Mouse (Mus musculus) ES-E14 (cell line): ENCODE results near the gene Myt1l. TPM values are rescaled to one million over a fixed set of nuclear protein-coding genes. Genes with fewer than 3 reads are reported as not detected.

ENCODE experiments used
- DNase-seq: peaks from one replicate; pipeline ENCODE4 v3.0.0-alpha.2; 2013; ENCODE audit warnings: low read depth, low spot score
- H3K27ac ChIP-seq: 2 replicates; pipeline ENCODE4 v1.5.1; 2012; ENCODE audit warnings: low read depth, mild to moderate bottlenecking, low read length, moderate library complexity, mixed read lengths; ENCODE audit not compliant: poor library complexity, insufficient read depth, severe bottlenecking
- H3K36me3 ChIP-seq: 2 replicates; pipeline ENCODE4 v1.6.1; 2012; ENCODE audit warnings: mild to moderate bottlenecking, low read length, moderate library complexity, mixed read lengths; ENCODE audit not compliant: control insufficient read depth, poor library complexity, insufficient read depth, severe bottlenecking
- H3K4me1 ChIP-seq, 2 experiments: fragments of 150-350 bp in 1 of 2; sonication (generic) in 1 of 2; 2 replicates each; pipeline ENCODE4 v1.6.1; 2012; ENCODE audit warnings: low read length in 2 of 2, mild to moderate bottlenecking in 1 of 2, mixed read lengths in 1 of 2; ENCODE audit not compliant: control insufficient read depth in 2 of 2, insufficient read depth in 2 of 2, poor library complexity in 1 of 2
- H3K4me3 ChIP-seq, 2 experiments: fragments of 150-350 bp in 1 of 2; sonication (generic) in 1 of 2; 2 replicates each; pipeline ENCODE4 v1.5.1; 2012; ENCODE audit warnings: low read length in 2 of 2, low read depth in 1 of 2, mild to moderate bottlenecking in 1 of 2, mixed read lengths in 1 of 2; ENCODE audit not compliant: insufficient read depth in 1 of 2, poor library complexity in 1 of 2, severe bottlenecking in 1 of 2
- H3K9ac ChIP-seq: 2 replicates; pipeline ENCODE4 v1.6.1; 2012; ENCODE audit warnings: low read depth, mild to moderate bottlenecking, low read length, mixed read lengths; ENCODE audit not compliant: poor library complexity, insufficient read depth, severe bottlenecking
- H3K9me3 ChIP-seq: fragments of 150-350 bp; sonication (generic); 2 replicates; pipeline ENCODE4 v1.6.1; 2012; ENCODE audit warnings: low read depth, mild to moderate bottlenecking, low read length; ENCODE audit not compliant: control insufficient read depth, insufficient read depth
- CHD2 ChIP-seq: IDR thresholded peaks from 2 replicates; pipeline ENCODE4 v1.6.1; 2014; ENCODE audit warnings: mild to moderate bottlenecking, low read depth, low read length, inconsistent platforms
- HCFC1 ChIP-seq: IDR thresholded peaks from 2 replicates; pipeline ENCODE4 v1.6.1; 2012; ENCODE audit warnings: low read length, inconsistent platforms, borderline replicate concordance; ENCODE audit not compliant: insufficient read depth
- MAFK ChIP-seq: IDR thresholded peaks from 2 replicates; pipeline ENCODE4 v1.6.1; 2014; ENCODE audit warnings: mild to moderate bottlenecking, low read depth, low read length, inconsistent platforms; ENCODE audit not compliant: insufficient read depth
- ZC3H11A ChIP-seq: IDR thresholded peaks from 2 replicates; pipeline ENCODE4 v1.6.1; 2012; ENCODE audit warnings: low read depth, mild to moderate bottlenecking, inconsistent platforms, low read length, borderline replicate concordance
- ZNF384 ChIP-seq: IDR thresholded peaks from 2 replicates; pipeline ENCODE4 v1.6.1; 2012; ENCODE audit warnings: low read depth, low read length, inconsistent platforms
- in situ Hi-C, 2 experiments: fragments of 600-800 bp; cut with MboI; formaldehyde crosslinking; loops; one replicate each; pipeline ENCODE4 v1.15.1; 2025; ENCODE audit warnings: low sequenced_read_pairs in 2 of 2, inconsistent platforms in 1 of 2; ENCODE audit not compliant: unreplicated experiment in 2 of 2
- total RNA-seq: library from RNA; depleted of rRNA; stranded (reverse); fragments of 300-350 nt; gene quantifications from 2 replicates; pipeline ENCODE4 v1.2.3, GENCODE M21; 2012

The Myt1l gene
- total RNA-seq, 1 experiment = 0.27 TPM

DNA sequence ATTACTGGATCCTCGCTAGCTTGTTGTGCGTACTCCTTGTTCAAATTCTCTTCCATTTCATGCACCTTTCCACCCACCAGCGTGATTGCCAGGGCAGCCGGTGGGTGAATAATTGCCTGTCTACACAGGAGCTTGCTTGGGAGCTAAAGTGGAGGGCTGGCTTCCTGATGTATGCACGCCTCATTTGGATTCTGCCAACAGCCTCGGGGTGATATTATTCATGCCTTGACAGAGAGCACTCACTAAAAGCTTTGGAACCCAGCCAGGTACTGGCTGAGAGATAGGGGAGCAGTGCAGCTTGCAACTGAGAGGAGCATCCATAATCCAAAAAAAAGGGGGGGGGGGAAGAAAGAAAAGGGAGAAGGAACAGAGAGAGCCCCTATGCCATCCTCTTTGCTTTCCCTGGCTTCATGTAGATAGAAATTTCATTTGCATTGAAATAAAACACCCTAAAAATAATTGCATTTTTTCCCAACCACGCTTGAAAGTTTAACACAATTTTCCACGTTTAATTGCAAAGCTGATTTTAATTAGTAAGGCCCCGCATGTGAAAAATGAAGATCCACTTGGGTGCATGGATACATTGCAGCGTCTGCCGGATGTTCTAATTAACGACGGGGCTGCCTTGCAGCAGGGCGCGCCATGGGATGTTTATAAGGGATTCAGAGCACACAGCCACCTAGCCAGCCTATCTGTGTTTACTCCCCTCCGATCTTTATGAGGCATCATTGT lies 261.3 kb downstream of the Myt1l start:
- no peak overlapping the region for H3K4me3 ChIP-seq
- TF ChIP-seq ZNF384 (no peak), HCFC1 (no peak)
- H3K4me1 ChIP-seq = no peaks in the 10 kb centered on the region
- no peak for DNase-seq
- H3K36me3 ChIP-seq = no peaks in the 10 kb centered on the region
- in situ Hi-C loops = no loop called here
- H3K9me3 ChIP-seq = no peaks in the 10 kb centered on the region
- no peak overlapping the region for H3K27ac ChIP-seq
- H3K9ac ChIP-seq = no peak overlapping the region

DNA sequence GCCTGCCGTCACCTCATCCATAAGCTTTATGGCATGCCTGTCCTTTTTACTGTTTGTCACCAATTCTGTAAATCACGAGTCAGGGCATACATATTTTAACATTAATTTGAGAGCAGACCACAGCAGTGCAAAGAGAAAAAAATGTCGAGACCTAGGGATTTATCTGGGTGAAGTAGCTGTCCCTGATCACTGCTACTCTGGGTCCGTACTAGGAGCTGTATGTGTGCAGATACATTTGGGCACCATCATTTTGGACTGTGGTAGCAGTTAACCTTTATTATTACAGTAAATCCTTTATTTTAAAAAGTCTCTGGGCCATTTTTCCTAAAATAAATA lies 261.8 kb downstream of the Myt1l start:
- no peak overlapping the region for H3K27ac ChIP-seq
- no peaks in the 10 kb centered on the region for H3K9me3 ChIP-seq
- H3K36me3 ChIP-seq = no peaks in the 10 kb centered on the region
- in situ Hi-C loops = no loop called here
- no peak overlapping the region for H3K9ac ChIP-seq
- H3K4me1 ChIP-seq = no peaks in the 10 kb centered on the region
- H3K4me3 ChIP-seq = no peak overlapping the region
- no peak for TF ChIP-seq CHD2
- no peak for TF ChIP-seq MAFK
- no peak for TF ChIP-seq HCFC1
- TF ChIP-seq ZNF384 = no peak
- no peak for TF ChIP-seq ZC3H11A
- no peak for DNase-seq

DNA sequence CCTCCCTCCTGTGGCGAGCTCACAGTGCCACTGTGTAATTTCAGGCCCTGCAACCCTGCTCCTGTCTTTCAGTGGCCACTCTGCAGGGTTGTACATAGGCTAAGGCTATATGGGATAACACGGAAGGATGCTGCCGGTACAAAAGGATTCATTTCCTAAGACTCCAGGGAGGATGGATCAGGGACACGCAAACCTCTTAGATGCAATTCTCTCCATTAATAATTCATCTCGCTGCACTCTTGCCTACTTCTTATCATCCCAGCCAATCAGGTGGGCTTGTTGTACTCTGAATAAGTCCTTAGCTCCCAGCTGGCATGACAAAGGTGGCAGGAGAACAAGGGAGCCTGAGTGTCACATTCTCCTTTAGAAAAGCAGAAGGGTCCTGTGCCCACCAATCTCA lies 264.8 kb downstream of the Myt1l start:
- Histone ChIP-seq H3K4me1 (no peaks in the 10 kb centered on the region), H3K4me3 (no peak overlapping the region), H3K27ac (no peak overlapping the region), H3K9ac (no peak overlapping the region), H3K36me3 (no peaks in the 10 kb centered on the region), H3K9me3 (no peaks in the 10 kb centered on the region)
- no peak for TF ChIP-seq ZNF384
- TF ChIP-seq HCFC1 = no peak
- TF ChIP-seq ZC3H11A = no peak
- TF ChIP-seq CHD2 = no peak
- TF ChIP-seq MAFK = no peak
- in situ Hi-C loops = no loop called here
- no peak for DNase-seq

DNA sequence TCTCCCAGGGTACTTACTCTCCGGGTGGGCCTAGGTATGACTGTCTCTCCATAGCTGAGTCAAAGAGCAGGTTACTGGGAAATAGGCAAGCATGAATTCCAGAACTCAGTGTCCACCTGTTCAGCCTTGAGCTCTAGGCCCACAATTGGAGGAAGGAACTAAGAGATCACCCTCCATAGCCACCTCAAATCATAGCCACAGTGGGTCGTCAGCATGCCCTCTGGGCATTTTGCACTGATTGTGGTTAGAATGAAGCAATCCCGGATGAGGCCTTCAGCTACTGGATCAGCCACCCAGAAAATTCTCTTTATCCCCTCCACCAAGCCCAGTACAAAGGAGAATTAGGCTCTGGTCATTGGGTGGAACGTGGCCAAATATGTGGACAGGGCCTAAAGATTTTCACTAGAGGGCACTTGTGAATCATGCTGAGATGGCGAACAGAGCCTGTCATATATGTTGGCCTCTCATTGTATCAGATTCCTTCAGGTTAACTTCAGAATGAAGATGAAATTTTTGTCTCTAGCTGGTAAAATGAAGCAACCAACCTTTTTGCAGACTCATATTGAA lies 267.0 kb downstream of the Myt1l start:
- DNase-seq = no peak
- Histone ChIP-seq H3K9me3 (no peaks in the 10 kb centered on the region), H3K4me1 (no peaks in the 10 kb centered on the region), H3K4me3 (no peak overlapping the region), H3K9ac (no peak overlapping the region), H3K36me3 (no peaks in the 10 kb centered on the region), H3K27ac (no peak overlapping the region)
- no peak for TF ChIP-seq CHD2
- TF ChIP-seq HCFC1 = no peak
- TF ChIP-seq ZC3H11A = no peak
- TF ChIP-seq MAFK = no peak
- TF ChIP-seq ZNF384 = no peak
- in situ Hi-C loops = no loop called here
